Mouse (Mus musculus) naive thymus-derived CD4-positive, alpha-beta T cell, adult 2 months (primary cell): ENCODE data around the gene Xirp2.
"Not testable (repeated sequence)": the region's sequence is repeated elsewhere in the genome, so short reads cannot be mapped to it uniquely, and the experiment has no call there.

ENCODE experiments used
- DNase-seq: peaks from one replicate; pipeline ENCODE4 v3.0.0-alpha.2; 2011; ENCODE audit warnings: low read depth

The Xirp2 gene

DNA sequence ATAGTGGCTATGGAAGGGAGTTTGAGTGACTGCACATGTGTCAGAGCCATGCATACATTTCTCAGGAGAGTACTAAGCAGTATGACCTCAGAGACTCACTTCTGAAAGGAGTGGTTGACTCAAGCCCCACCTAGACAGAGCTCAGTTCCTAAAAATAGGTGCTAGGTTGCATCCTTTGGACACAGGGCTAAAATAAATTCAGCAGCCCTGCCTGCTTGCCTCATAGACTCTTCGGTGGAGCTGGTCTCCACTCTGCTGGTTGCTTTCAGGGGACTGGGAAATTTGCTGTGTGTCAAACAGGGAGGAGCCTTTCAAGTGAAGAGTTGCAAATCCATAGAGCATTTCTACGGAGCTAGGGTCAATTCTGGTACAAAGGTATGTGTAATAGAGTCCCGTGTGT is at the start of gene Xirp2:
Gene Xirp2 (plus strand): TSS at position 223 of the 400 bp plus-strand sequence.
- DNase-seq: no peak

DNA sequence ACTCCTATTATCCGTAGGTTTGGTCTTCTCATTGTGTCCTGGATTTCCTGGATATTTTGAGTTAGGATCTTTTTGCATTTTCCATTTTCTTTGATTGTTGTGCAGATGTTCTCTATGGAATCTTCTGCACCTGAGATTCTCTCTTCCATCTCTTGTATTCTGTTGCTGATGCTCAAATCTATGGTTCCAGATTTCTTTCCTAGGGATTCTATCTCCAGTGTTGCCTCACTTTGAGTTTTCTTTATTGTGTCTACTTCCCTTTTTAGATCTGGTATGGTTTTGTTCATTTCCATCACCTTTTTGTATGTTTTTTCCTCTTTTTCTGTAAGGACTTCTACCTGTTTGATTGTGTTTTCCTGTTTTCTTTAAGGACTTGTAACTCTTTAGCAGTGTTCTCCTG is 32.4 kb upstream of the Xirp2 start, which contains the start of gene Gm21830:
Gene Gm21830 (plus strand): TSS at position 301 of the 400 bp plus-strand sequence.
- DNase-seq: not testable (repeated sequence)

DNA sequence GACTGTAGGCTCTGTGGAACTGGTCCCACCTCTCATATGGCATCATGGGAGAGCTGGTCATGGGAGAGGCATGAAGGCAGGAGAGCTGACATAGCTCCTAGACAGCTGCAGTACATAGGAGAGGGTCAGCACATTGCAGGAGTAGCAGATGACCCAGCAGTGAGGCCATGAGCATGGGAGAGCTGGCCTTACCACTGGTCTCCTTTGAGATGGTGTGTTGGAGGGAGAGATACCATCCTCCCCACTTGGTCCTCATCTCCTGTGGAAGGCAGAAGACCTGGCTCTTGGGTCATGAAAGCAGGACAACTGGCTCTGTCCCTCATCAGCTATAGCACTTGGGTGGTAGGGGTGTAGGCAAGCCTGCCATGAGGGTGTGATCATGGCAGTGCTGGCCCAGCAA is 24.9 kb upstream of the Xirp2 start:
- no peak for DNase-seq

DNA sequence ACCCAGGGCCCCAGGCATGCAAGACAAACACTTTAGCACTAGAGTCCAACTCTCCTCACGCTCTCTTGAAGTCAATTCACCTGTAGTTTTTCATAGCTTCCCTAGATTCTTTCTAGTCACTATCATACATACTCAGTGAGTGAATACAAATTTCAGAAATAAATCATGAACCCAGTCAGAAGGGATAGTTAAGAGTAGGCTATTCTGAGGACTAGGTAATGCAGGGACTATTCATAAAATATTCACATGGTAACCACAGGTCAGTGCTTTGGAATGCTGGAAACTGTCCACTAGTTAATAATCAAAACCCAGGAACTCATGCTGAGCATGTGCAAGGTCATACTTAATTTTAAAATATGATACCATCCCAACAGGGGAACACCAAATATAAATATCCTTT is 23.0 kb upstream of the Xirp2 start:
- no peak for DNase-seq

DNA sequence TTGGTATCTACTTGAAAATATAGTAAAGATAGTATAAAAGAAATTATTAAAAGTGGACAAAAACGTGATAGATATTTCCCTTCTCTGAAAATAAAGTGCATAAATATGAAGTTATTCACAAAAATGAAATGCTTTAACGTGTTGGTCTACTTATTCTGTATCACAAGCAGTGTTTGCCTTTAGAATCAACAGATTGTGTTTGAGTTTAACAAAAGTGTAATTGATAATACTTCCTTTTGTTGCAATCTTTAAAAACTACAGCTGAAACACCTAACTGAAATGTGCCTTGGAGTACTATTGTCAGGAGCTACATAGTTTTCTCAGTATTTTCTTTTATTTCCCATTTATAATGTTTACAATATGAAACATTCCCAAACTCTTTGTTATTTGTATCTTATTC is 12.7 kb upstream of the Xirp2 start, which contains the start of gene Gm26727:
Gene Gm26727 (minus strand): TSS at position 101 of the 400 bp plus-strand sequence.
- no peak for DNase-seq

DNA sequence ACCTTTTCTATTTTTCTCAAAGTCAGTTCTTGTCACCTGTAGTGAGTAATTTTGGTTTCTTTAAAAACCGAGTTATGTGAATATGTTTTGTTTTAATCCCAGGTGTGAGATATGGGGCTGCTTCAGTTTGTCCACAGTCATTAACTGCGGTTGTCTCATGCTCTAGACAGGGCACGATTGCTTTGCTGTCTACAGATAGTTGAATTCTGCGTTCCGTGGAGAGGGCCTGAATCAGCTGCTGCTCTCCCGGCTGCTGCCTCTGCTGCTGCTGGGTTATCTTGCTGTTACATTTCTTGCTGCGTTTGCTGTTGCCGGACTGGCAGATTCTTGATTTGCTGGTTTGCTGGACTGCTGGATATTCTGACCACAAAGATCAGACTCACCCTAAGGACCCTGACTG is 7.5 kb upstream of the Xirp2 start:
- DNase-seq: no peak

DNA sequence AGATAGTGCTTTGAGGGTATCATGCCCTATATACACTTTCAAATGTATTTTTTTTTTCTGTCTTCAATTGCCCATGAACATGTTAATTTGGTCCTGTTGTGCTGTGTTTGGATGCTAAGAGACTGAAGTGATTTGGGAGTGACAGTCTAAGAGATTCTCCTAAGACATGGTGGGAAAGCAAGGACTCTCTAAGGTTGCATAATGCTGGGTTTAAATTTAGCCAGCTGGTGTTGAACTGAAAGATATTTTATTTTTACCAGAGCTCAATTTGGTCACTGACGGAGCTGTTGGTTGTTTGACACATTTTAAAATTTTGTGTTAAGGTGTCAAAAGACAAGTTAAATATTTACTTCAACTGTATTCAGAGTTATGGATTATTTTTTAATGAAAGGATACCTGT is 970 bp downstream of the Xirp2 start:
- DNase-seq: no peak

DNA sequence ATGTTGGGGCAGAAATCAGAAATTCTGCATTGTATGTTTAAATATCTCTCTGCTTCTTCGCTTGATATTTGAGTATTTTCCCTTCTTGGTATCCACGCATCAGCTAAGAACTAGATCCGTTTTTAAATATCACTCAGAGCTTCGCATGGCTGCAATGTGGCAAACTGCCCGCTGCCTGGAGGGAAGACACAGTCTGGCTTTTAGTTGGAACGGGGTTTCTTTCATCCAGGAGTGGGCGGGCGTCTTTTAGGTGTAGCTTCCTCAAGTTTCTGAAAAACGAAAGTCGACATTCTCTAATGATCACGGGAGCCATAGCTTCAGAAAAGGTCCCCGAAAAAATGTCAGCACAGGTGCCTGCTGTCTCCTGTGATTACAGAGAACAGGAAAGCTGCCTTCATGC is 1.4 kb downstream of the Xirp2 start:
- no peak for DNase-seq

DNA sequence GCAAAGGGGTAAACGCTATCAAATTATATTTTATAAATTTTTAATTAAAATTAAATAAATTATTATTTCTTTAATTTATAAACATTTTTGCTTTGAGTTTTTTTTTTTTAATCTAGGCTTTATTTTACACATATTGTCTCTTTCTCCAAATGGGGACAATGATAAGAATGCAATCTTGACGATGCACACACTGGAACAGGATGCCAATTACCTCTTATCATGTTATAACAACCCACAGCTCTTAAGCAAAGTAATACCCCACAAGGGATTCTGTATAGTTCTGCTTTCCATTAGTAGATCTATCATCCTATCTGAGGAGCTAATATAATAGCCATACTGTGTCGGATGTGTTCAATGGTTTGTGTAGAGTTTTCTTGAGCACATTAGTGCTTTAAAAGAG is 15.1 kb downstream of the Xirp2 start:
- DNase-seq: no peak

DNA sequence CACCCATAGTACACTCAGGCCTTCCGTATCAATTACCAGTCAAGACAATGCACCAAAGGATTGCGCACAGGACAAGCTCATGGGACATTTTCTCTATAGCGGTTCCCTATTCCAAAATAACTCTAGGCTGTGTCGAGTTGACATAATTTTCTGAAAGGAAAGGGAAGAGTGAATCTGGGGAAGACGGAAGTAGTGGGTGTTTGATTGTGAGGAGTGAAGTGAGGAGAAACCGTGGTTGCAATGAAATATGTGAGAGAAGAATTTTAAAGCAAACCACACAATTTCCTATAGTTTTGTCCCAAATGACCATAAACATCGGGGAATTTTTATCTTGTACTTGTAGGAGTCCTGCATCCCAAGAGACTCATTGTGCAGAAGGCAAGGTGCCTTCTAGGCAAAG is 21.2 kb downstream of the Xirp2 start:
- no peak for DNase-seq

DNA sequence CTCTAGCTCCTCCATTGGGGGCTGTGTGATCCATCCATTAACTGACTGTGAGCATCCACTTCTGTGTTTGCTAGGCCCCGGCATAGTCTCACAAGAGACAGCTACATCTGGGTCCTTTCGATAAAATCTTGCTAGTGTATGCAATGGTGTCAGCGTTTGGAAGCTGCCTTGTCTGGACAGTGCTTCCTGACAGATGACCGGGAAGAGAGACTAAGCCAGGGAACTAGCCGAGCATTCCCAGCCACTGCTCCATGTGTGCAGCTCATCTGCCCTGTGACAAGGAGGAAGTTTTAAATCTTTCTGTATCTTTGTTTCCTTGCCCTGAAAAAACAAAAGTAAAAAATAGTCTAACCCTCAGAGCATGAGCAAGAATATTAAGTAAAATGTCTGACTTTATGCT is 24.2 kb downstream of the Xirp2 start:
- not testable (repeated sequence) for DNase-seq

DNA sequence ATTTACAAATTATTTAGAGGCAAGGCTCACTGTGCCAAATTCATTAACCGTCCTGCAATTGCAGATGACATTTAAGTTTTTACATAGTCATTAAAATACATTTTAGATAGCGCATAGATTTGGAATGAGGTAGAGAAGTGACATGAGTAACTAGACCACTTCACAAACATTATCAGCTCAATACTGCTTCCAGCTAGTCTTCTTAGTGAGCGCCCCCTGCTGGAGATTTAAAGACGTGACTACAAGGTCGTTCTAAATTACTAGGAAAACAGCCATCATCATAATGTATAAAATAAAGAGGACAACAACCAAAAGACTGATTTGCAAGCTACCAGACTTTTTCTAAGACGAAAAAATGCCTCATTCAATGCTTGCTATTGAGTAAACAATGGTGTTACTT is 32.0 kb downstream of the Xirp2 start:
- DNase-seq: no peak

DNA sequence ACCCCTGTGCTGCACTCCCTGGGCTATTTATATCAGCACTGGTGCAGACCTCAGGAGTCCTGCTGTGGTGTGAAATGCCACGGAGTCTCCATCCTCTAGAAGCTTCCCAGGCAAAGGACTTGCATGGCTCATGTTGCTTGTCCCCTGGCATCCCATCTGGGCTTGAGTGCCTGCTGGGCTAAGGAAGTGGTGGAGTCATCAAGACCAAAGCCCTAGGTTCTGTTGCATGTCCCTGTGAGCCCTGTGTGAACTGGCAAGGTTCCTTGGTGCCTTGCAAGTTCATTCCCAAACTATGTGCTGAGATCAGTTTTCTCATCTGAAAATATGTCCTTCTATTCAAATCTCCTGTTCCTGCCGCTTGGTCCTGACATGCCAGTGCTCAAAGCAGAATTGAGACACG is 35.2 kb downstream of the Xirp2 start:
- DNase-seq: no peak

DNA sequence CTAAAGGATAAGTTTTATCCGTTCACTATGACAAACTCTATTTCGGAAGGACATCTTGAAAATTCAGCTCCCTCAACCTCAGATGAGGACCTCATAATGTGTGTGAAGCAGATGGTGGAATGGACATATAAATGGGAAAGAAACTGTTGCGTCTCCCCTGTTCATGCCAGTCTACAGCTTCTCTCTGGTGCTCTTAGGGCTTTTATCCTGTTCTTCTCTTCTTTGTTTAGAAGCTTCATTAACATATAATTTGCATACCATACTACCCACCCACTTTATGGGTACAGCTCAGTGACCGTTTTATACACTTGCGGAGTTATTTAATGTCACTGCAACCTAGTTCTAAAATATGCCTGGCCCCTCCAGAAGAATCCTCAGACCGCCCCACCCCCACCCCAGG is 40.9 kb downstream of the Xirp2 start:
- no peak for DNase-seq

DNA sequence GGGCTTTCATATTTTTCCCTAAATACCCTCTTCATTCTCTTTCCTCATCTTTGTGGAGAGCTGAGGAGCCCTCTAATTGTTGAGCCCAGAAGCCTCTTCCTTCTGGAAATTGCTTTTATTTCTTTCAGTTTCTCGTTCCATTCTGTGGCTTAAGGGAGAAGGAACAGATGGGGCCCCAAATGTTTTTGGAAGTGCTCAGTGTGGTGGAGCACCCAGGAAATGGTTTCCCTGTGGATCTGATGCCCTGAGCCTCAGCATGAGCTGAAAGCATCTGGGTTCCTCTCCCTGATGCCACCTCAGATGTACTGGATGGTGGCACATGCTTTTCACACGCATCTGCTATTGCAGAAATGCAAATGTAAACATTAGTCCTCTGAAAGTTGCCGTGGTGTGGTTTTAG is 41.4 kb downstream of the Xirp2 start:
- no peak for DNase-seq

DNA sequence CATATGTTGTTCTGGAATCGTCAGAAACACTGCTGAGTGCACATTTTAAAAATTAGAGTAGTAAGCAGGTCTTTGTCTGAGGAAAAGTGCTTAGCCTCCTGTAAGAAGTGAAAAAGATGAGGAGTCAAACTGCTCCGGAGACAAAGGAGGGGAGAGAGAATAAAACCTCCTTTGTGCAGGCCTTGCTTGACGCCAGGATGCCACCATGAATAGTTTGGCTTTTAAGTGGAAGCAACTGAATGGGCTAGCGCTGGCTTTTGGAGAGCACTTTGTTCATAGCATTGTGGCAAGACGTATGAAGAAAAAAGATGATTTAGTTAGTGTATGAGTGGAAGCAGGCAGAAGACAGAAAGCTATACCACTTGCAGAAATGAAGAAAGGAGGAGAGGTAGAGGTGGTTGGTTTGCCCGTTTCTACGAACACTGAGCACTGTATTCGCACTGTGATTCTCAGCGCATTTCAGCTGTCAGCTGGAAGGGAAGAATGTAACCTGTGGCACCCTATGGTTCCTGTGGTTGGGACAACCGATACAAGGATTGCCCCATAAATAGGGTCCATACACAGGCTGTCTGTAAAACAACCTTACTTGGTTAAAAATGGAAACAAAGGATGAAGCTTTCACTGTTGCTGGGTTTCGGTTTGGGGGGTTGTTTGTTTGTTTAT is 42.8 kb downstream of the Xirp2 start:
- DNase-seq: no peak

DNA sequence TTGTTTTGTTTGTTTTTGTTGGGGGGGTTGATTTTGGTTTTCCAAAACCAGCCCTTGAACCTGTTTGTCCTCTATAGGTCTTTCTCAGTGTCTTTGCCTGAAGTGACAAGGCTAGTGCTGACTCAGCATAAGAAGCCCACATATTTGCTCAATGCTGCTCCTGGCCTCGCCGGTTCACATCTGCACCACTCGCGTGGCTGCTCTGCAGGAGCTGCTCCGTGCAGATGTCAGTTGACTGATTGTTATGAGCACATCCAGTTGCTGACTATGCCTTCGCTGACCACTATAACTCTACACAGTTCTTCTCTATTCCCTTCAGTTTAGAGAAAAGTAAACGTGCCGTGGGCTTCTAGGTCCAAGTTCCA is 43.3 kb downstream of the Xirp2 start:
- no peak for DNase-seq

DNA sequence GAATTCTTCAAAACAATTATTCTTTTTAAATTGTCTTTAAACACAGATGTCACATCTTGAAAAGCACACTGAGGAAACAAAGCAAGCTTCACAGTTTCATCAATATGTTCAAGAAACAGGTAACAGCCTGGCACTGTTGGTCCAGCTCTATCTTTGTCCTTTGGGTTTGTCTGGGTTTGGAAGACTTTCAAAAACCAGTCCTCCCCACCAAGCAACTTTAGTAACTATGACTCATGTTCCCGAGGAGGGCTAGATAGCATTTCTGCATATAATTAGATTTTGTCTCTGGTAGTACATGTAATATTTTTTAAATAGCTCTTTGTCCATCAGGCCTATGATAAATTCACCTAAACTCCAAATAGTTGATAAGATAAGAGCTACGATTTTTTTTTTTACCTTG is 59.7 kb downstream of the Xirp2 start:
- no peak for DNase-seq

DNA sequence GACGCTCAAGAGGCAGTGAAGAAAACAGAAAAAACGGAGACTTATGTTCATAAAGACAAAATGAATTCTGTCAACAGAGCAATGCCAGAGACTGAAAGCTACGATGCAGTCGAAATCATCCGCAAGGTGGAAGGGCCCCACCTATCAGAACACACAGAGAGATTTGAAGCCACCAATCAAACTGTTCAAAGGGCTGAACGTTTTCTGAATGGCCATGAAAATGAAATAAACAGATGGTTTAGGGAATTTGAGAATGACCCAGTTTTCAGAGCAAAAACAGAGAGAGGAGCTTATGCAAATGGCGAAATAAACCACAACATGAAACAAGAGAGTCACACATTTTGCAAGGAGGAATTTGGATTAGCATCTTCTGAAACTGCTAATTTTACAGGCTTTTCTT is 70.6 kb downstream of the Xirp2 start:
- DNase-seq: no peak

DNA sequence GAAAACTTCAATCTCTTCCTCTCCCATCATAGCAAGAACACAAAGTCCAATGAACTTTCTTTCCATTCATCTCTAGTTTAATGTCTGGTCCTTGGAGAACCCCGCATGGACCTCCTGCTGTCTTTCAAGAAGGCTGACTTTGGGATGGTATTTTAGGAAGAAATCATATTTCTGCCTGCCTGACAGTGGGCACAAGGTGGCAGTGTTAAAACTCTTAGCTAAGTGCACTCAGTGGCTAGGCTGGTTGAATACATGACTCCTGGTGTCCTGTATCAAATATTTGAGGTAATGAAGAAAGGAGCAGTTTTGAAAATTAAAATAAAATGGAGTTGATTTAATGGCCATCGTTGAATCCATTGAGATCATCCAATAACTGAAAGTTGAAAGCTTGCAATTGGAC is 89.5 kb downstream of the Xirp2 start:
- no peak for DNase-seq

DNA sequence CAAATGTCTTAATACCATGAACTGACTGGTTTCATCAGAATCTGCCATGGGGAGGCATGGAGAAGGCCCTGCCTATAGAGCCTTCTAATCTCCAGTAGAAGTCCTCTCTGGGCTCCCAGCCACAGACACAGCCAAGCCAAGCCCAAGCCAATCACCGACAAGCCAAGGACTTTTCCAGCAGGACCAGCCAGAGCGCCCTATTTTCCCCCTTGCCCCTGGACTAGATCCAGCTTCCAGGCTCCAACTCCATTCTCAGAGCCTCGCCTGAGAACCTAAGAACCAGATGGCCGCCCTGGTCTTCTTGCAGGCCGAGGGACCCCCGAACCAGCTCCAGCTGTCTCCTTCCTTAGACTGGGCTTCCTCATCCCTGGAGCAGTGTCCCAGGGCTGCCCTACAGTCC is 93.6 kb downstream of the Xirp2 start:
- no peak for DNase-seq

DNA sequence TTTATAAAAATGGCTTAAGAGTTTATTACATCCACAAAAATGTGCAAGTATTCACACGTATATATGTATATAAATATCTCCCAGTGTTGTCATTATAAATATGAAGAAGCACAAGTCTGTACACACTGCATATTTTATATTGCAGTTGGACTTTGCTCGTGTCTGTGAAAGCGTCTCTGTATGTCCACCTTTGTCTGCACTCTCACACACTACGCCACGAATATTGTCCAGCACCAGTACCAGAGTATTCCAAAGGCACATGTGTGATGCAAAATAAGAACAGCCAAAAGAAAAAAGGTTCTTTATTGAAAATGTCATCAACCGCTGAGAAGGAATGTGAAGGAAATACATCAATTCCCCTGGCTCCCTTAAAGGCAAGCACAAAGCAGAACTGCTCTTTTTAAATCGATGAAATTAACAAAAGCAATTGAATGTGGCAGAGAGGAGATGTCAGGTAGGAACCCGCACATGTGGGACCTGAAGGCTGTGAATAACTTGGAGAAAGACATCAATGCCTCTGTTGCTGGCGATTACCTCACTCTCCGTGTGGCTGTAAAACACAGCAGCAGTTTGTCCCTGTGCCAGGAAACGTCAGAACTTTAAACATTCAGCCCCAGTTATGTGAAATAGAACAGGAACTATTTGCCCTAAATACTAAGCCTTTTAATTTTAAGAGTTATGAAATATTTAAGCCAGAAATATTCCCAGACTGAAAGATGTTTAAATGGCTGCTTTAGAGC is 96.3 kb downstream of the Xirp2 start:
- no peak for DNase-seq

DNA sequence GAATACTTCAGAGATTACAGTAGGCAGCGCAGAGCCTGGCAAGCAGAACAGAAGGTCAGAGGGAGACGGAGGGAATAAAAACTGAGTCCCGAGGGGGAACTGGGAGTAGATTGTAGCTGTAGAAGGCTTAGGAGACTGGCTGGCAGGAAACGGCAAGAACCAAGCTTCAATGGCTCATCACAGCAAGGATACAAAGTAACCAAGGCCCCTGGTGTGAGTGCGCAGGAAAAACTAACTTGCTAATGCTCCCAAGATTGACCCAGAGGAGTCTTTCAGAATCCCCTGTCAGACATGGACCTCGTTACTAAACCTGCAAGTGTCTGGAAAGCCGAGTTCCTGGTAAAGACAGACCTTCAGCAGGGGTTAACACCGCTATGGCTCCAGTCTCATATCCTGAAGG is 98.6 kb downstream of the Xirp2 start:
- no peak for DNase-seq
